Mouse (Mus musculus) heart, embryonic 12.5 days (tissue): ENCODE results near the gene Mpv17. TPM values are rescaled to one million over a fixed set of nuclear protein-coding genes. Genes with fewer than 3 reads are reported as not detected.

ENCODE experiments used
- ATAC-seq: fragments of 200-750 bp; cut with Nextera tagmentation; 2 replicates; pipeline ENCODE4 v1.8.0; 2017; ENCODE audit warnings: moderate TSS enrichment, moderate library complexity; ENCODE audit not compliant: insufficient number of reproducible peaks, low FRiP score
- H3K27ac ChIP-seq: fragments of 300-500 bp; sonication (generic); 2 replicates; pipeline ENCODE4 v1.5.1; 2016; ENCODE audit warnings: mild to moderate bottlenecking, moderate library complexity; ENCODE audit not compliant: poor library complexity, severe bottlenecking
- H3K27me3 ChIP-seq: fragments of 300-500 bp; sonication (generic); replicated peaks from 2 replicates; pipeline ENCODE4 v1.6.1; 2016; ENCODE audit warnings: mild to moderate bottlenecking, moderate library complexity
- H3K36me3 ChIP-seq: fragments of 300-500 bp; sonication (generic); 2 replicates; pipeline ENCODE4 v1.6.1; 2016; ENCODE audit warnings: mild to moderate bottlenecking, moderate library complexity
- H3K4me1 ChIP-seq: fragments of 300-500 bp; sonication (generic); replicated peaks from 2 replicates; pipeline ENCODE4 v1.6.1; 2016; ENCODE audit warnings: mild to moderate bottlenecking
- H3K4me2 ChIP-seq: fragments of 300-500 bp; sonication (generic); 2 replicates; pipeline ENCODE4 v1.6.1; 2016; ENCODE audit warnings: mild to moderate bottlenecking, moderate library complexity
- H3K4me3 ChIP-seq: fragments of 300-500 bp; sonication (generic); 2 replicates; pipeline ENCODE4 v1.5.1; 2016; ENCODE audit warnings: mild to moderate bottlenecking
- H3K9ac ChIP-seq: fragments of 300-500 bp; sonication (generic); 2 replicates; pipeline ENCODE4 v1.6.1; 2016; ENCODE audit warnings: mild to moderate bottlenecking, moderate library complexity
- H3K9me3 ChIP-seq: fragments of 300-500 bp; sonication (generic); replicated peaks from 2 replicates; pipeline ENCODE4 v1.6.1; 2016; ENCODE audit warnings: mild to moderate bottlenecking, moderate library complexity
- WGBS: fragments of 180-500 bp; shearing (Covaris S2); methylation state at CpG from one replicate; pipeline ENCODE4 v1.1.7; 2016; 5-methylcytosine and 5-hydroxymethylcytosine counted together
- polyA plus RNA-seq: library from polyadenylated mRNA; unstranded; fragments of >200 nt; fragmentation: Nextera tagmentation; extraction: Ambion mirVana; gene quantifications from 2 replicates; pipeline ENCODE4 v1.2.1, GENCODE M21; 2016

Gene Mpv17
- polyA plus RNA-seq = 66.8 and 68.8 TPM in 2 replicates

DNA sequence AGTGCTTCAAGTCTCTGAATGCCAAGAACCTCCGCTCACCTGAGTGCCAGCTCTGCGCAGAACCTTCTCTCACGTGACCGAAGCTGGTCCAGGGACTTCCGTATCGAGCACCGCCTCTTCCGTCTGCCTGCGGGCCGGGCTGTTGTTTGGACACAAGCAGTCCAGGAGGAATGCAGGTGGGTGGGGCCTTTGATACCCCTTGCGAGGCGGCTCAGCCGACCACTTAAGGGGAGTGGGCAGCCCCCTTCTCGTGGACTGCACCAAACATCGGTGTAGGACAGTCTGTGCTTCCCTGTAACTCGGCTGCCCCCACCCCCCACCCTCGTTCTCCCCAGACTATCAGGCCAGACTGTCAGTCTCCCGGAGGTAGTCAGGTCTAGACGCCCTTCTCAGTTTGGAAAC lies at the start of gene Mpv17:
Mpv17 (minus strand) TSS at position 100 of the 402 bp plus-strand sequence.
- Histone ChIP-seq H3K4me1 (peaks cover 19% of the 10 kb centered on the region), H3K9me3 (no peaks in the 10 kb centered on the region), H3K27ac (peak within 1 kb of the TSS; percentile 37), H3K4me3 (peak within 1 kb of the TSS; percentile 55), H3K27me3 (no peaks in the 10 kb centered on the region), H3K9ac (peak within 1 kb of the TSS; percentile 65), H3K4me2 (peak within 1 kb of the TSS; percentile 93), H3K36me3 (peaks cover 41% of the 10 kb centered on the region)
- ATAC-seq = peak; percentile 95
- WGBS = under 1% methylated on average over 19 of the region's 19 CpGs

DNA sequence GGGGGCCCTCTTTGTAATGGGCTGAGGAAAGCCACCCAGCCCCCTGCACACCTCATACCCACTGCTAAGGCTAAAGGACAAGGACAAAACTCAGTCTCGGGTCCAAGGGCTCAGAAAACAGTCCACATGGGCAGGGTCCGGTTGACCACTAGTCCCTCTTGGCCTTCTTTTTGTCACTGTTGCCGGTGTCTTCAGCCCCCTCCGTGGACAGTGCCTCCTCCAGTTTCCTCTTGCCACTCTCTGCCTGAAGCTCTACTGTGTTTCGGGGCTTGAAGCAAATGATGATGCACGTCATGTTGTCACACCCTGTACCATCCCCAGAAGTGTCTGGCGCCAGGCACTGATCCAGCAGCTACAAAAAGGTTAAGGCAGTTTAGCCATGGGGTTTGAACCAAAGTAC lies 48.9 kb upstream of the Mpv17 start:
- ATAC-seq = no peak
- peaks cover 79% of the 10 kb centered on the region for H3K36me3 ChIP-seq
- H3K9ac ChIP-seq = peak overlapping the region; percentile 84
- peaks cover 5% of the 10 kb centered on the region for H3K9me3 ChIP-seq
- peaks cover 18% of the 10 kb centered on the region for H3K4me1 ChIP-seq
- peak overlapping the region; percentile 85; the same call in 1 of the 2 replicates for H3K27ac ChIP-seq
- WGBS = 83% methylated on average over 7 of the region's 7 CpGs
- H3K4me3 ChIP-seq = peak overlapping the region; percentile 70
- peak overlapping the region; percentile 81 for H3K4me2 ChIP-seq
- no peaks in the 10 kb centered on the region for H3K27me3 ChIP-seq

DNA sequence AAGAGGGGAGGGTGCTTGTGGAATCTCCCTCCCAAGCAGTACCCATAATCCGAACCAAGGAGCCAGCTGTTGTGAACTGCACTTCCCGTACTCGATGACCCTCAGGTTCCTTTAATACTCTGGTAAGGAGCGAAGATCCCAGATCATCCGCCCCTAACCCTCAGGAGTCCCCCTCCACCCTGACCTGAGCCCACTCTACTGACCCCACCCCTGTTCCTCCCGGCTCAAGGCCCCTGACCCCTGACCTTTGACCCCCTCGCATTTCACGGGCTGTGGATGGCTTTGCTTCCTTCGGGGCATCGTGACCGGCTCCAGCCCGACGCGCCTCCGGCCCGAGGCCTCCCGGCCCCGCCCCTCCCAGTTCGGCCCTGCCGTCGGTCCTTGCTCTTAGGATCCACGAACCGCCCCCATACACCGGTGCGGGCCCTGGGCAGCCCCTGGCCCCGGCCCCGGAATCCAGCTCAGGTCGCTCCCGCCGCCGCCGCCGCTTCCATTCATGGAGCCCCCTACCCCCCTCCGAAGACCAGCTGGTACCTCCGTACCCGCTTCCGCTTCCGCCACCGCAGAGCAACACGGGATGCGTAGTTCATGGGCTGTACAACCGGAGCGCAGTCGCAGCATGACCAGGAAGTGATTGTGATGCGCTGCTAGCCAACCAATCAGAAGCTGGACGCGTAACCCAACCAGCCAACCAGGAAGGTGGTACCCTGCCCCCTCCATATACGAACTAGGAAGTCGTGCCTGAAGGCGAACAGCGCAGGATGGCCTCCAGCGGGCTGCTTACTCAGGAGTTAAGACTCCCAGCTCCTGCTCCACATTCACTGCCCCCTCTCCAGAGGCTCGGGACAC lies 47.9 kb upstream of the Mpv17 start, which contains the start of gene Zfp513:
Zfp513 (minus strand) TSS at position 562 of the 849 bp plus-strand sequence.
- WGBS = under 1% methylated on average over 53 of the region's 53 CpGs
- ATAC-seq = peak; percentile 97
- Histone ChIP-seq H3K36me3 (peaks cover 79% of the 10 kb centered on the region), H3K4me1 (peaks cover 18% of the 10 kb centered on the region), H3K27me3 (no peaks in the 10 kb centered on the region), H3K4me3 (peak within 1 kb of the TSS; percentile 70), H3K4me2 (peak within 1 kb of the TSS; percentile 86), H3K9ac (peak within 1 kb of the TSS; percentile 84), H3K9me3 (peaks cover 5% of the 10 kb centered on the region), H3K27ac (peak within 1 kb of the TSS; percentile 85)

DNA sequence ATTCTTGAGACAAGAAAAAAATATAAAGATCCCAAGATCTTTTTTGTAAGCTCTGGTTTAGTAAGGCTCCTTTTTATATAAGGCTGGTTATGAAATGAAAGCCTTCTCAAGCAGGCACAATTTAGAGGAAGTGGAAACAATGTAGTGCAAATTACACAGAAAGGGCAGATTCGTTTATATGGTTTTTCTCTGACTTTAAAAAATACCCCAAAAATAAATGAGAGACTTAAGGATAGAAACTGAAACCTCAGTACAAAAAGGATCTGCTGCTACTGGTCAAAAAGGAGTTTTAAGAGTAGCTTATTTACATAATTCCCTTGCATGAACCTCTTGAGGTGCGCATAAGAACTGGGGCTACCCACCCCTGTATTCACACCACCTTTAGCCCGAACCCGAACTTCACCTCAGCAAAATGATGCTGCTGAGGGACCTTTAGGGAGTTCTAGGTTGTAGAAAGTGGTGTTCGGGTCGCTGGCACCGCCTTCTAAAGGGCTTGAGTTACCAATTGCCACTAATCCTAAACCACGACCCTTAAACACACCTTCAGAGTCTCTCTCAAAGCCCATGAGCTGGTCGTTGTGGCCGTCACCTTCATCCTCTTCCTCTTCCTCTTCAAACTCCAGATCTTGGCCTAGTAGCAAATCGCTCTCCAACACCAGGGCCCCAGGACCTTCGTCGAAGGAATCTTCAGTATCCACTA lies 47.1 kb upstream of the Mpv17 start:
- Histone ChIP-seq H3K4me1 (peaks cover 18% of the 10 kb centered on the region), H3K4me2 (peak overlapping the region; percentile 86), H3K36me3 (peaks cover 81% of the 10 kb centered on the region), H3K27ac (peak overlapping the region; percentile 65), H3K4me3 (peak overlapping the region; percentile 70), H3K9me3 (peaks cover 5% of the 10 kb centered on the region), H3K27me3 (no peaks in the 10 kb centered on the region), H3K9ac (peak overlapping the region; percentile 84)
- WGBS = 20% methylated on average over 13 of the region's 13 CpGs
- ATAC-seq = no peak

DNA sequence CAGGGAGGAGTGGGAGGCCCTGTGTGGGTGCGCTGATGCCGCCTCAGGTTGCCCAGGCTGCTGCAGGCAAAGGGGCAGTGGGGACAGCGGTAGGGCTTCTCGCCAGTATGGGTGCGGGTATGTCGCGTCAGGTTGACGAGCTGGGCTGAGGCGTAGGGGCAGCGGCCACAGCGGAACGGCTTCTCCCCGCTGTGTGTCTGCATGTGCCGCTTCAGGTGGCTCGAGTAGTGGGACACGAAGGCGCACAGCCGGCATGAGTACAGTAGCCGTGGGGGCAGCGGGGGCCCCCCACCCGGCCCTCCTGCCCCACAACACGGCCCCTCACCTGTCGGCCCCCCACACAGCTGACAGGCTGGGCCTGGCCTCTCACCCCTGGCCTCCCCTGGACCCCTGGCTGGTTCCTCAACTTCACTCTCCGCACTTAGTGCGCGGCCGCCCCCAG lies 46.3 kb upstream of the Mpv17 start:
- H3K4me2 ChIP-seq = 0 out of 2 replicates have a peak overlapping the region, but pooled peaks have one; percentile 5
- H3K9me3 ChIP-seq = peaks cover 5% of the 10 kb centered on the region
- H3K4me1 ChIP-seq = peaks cover 18% of the 10 kb centered on the region
- no peak for ATAC-seq
- 88% methylated on average over 27 of the region's 27 CpGs for WGBS
- no peak overlapping the region for H3K27ac ChIP-seq
- H3K27me3 ChIP-seq = no peaks in the 10 kb centered on the region
- 0 out of 2 replicates have a peak overlapping the region, but pooled peaks have one; percentile 2 for H3K4me3 ChIP-seq
- H3K9ac ChIP-seq = 0 out of 2 replicates have a peak overlapping the region, but pooled peaks have one; percentile 29
- peaks cover 82% of the 10 kb centered on the region for H3K36me3 ChIP-seq

DNA sequence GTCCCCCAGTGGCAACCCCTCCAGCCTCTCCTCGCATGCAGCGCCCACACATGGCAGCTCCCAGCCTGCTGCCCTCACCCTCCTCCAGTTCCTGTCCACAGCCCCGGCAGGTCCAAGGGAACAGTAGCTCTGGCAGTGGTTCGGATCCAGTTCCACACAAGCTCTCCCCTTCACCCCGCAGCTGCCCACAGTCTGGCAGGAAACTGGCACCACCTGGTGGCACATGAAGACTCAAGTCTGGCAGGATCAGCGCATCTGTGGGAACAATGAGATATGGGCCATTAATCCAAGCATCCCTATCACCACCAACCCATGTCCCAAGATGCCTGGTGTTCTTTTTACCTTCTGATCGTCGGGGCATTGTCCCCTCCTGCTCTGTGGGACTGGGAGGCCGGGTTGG lies 45.8 kb upstream of the Mpv17 start:
- ATAC-seq = no peak
- no peak overlapping the region for H3K27ac ChIP-seq
- H3K4me3 ChIP-seq = 0 out of 2 replicates have a peak overlapping the region, but pooled peaks have one; percentile 2
- no peak overlapping the region for H3K9ac ChIP-seq
- H3K4me1 ChIP-seq = peaks cover 18% of the 10 kb centered on the region
- peaks cover 5% of the 10 kb centered on the region for H3K9me3 ChIP-seq
- H3K36me3 ChIP-seq = peaks cover 81% of the 10 kb centered on the region
- H3K27me3 ChIP-seq = no peaks in the 10 kb centered on the region
- H3K4me2 ChIP-seq = no peak overlapping the region
- 83% methylated on average over 9 of the region's 9 CpGs for WGBS

DNA sequence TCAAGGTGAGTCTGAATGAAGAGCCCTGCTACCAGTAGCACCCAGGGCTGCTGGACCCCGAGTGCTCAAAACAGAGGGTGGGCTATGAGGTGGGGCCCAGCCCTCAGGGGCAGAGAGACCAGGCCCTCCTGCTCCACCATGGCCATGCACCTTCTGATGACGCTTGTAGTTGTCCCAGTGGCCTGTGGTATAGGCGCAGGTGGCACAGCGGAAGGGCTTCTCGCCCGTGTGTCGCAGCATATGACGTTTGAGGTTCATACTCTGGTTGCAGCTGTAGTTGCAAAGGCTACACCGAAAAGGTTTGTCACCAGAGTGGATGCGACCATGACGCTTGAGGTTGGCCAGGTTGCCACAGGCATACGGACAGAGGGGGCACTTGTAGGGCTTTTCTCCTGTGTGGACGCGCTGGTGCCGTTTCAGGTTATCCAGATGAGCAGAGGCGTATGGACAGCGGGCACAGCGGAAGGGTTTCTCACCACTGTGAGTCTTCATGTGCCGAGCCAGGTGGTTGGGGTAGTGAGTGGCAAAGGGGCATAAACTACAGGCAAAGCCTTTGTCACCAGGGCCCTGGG lies 45.4 kb upstream of the Mpv17 start:
- H3K36me3 ChIP-seq = peaks cover 80% of the 10 kb centered on the region
- peaks cover 21% of the 10 kb centered on the region for H3K4me1 ChIP-seq
- ATAC-seq = no peak
- H3K27me3 ChIP-seq = no peaks in the 10 kb centered on the region
- no peak overlapping the region for H3K9ac ChIP-seq
- H3K27ac ChIP-seq = no peak overlapping the region
- peaks cover 5% of the 10 kb centered on the region for H3K9me3 ChIP-seq
- 91% methylated on average over 19 of the region's 19 CpGs for WGBS
- no peak overlapping the region for H3K4me2 ChIP-seq
- no peak overlapping the region for H3K4me3 ChIP-seq

DNA sequence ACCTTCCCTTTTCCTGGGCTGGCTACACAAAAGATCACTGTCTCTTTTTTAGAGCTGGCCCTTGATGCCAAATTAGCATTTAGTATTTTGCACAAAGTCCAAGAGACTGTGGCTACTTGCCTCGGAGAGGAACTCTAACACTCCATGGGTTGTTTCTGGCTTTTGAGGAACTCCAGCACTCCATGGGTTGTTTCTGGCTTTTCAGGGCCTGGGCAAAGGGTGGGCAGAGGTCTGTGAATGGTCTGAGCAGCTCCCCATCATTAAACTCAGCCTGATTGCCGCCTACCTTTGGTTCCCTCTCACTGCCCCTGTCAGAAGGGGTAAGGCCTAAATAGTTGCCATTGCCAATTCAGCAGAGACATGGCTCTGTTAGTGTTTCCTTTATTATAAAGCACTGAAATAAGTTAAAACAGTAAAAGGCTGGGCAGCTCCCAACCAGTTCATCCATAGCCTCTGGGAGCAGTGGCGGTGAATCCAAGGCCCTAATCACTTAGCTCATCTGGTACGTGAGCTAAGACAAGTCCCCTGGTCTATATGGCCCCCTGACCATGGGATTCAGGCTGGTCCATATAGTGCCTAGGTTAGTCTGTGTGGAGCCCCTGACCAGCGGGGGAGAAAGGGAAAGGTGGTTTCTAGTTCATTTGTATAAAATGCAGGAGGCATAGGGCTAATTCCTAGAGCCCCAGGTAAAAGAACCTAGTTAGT lies 44.7 kb upstream of the Mpv17 start:
- Histone ChIP-seq H3K4me1 (peaks cover 27% of the 10 kb centered on the region), H3K9me3 (peaks cover 5% of the 10 kb centered on the region), H3K9ac (no peak overlapping the region), H3K27me3 (no peaks in the 10 kb centered on the region), H3K4me2 (no peak overlapping the region), H3K36me3 (peaks cover 74% of the 10 kb centered on the region), H3K4me3 (no peak overlapping the region), H3K27ac (no peak overlapping the region)
- ATAC-seq = no peak
- 83% methylated on average over 5 of the region's 5 CpGs for WGBS

DNA sequence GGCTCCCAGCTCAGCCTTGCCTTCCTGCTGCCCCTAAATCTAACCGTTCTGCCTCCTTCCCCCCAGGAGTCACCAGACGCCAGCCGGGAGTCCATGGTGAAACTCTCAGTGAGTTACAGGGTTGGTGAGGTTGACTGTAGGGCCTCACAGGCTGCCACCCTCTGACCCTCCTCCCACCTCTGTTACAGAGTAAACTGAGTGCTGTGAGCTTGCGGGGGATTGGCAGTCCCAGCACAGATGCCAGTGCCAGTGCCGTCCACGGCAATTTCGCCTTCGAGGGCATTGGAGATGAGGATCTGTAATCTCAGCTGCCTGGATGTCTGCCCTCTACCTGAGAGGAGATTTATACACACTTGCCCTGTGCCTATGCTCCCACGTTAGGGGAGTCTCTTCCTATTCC lies 44.1 kb upstream of the Mpv17 start:
- no peak overlapping the region for H3K4me3 ChIP-seq
- H3K4me1 ChIP-seq = peaks cover 27% of the 10 kb centered on the region
- no peak overlapping the region for H3K4me2 ChIP-seq
- peaks cover 68% of the 10 kb centered on the region for H3K36me3 ChIP-seq
- H3K27me3 ChIP-seq = no peaks in the 10 kb centered on the region
- WGBS = 81% methylated on average over 9 of the region's 9 CpGs
- ATAC-seq = no peak
- peaks cover 5% of the 10 kb centered on the region for H3K9me3 ChIP-seq
- H3K9ac ChIP-seq = no peak overlapping the region
- no peak overlapping the region for H3K27ac ChIP-seq

DNA sequence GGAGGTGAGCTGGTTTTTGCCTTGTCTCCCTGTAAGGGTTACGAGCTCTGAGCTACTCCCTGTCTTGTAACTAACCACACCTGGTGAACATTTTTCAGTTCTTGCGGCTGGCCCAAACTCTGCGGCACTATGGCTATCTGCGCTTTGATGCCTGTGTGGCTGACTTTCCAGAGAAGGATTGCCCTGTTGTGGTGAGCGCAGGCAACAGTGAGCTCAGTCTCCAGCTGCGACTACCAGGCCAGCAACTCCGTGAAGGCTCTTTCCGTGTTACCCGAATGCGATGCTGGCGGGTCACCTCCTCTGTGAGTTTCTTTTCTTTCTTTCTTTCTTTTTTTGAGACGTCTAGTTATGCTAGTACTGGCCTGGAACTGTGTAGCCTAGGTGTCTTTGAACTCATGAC lies 43.0 kb upstream of the Mpv17 start:
- Histone ChIP-seq H3K27ac (no peak overlapping the region), H3K4me2 (no peak overlapping the region), H3K4me1 (peaks cover 23% of the 10 kb centered on the region), H3K9me3 (peaks cover 5% of the 10 kb centered on the region), H3K9ac (no peak overlapping the region), H3K36me3 (peaks cover 62% of the 10 kb centered on the region), H3K27me3 (no peaks in the 10 kb centered on the region), H3K4me3 (no peak overlapping the region)
- ATAC-seq = no peak
- 94% methylated on average over 12 of the region's 12 CpGs for WGBS
